Mouse (Mus musculus) heart, postnatal 0 days (tissue): ENCODE data around the gene Gpr87. TPM values are rescaled to one million over a fixed set of nuclear protein-coding genes. Genes with fewer than 3 reads are reported as not detected.

Source experiments
- ATAC-seq: fragments of 200-750 bp; cut with Nextera tagmentation; 2 replicates; pipeline ENCODE4 v1.8.0; 2017; ENCODE audit warnings: low read depth, moderate number of reproducible peaks, moderate library complexity; ENCODE audit not compliant: insufficient read depth
- DNase-seq: peaks from one replicate; pipeline ENCODE4 v3.0.0-alpha.2; 2016; ENCODE audit warnings: low spot score
- H3K27ac ChIP-seq: fragments of 300-500 bp; sonication (generic); 2 replicates; pipeline ENCODE4 v1.5.1; 2014; ENCODE audit warnings: low read depth, mild to moderate bottlenecking
- H3K27me3 ChIP-seq: fragments of 300-500 bp; sonication (generic); 2 replicates; pipeline ENCODE4 v1.6.1; 2014; ENCODE audit warnings: low read length, mixed read lengths; ENCODE audit not compliant: control insufficient read depth, insufficient read depth
- H3K36me3 ChIP-seq: fragments of 300-500 bp; sonication (generic); replicated peaks from 2 replicates; pipeline ENCODE4 v1.6.1; 2014; ENCODE audit warnings: low read length, mixed read lengths; ENCODE audit not compliant: control insufficient read depth, insufficient read depth
- H3K4me1 ChIP-seq: fragments of 300-500 bp; sonication (generic); 2 replicates; pipeline ENCODE4 v1.6.1; 2014; ENCODE audit warnings: antibody characterized with exemption; ENCODE audit not compliant: control insufficient read depth, insufficient read depth
- H3K4me2 ChIP-seq: fragments of 300-500 bp; sonication (generic); 2 replicates; pipeline ENCODE4 v1.6.1; 2014; ENCODE audit warnings: low read depth, mild to moderate bottlenecking, low read length, moderate library complexity
- H3K4me3 ChIP-seq: fragments of 300-500 bp; sonication (generic); 2 replicates; pipeline ENCODE4 v1.5.1; 2014; ENCODE audit warnings: low read depth, low read length
- H3K9ac ChIP-seq: fragments of 300-500 bp; sonication (generic); replicated peaks from 2 replicates; pipeline ENCODE4 v1.6.1; 2014; ENCODE audit warnings: low read depth, low read length, mixed read lengths
- H3K9me3 ChIP-seq: fragments of 300-500 bp; sonication (generic); replicated peaks from 2 replicates; pipeline ENCODE4 v1.6.1; 2016; ENCODE audit warnings: low read length; ENCODE audit not compliant: control insufficient read depth
- CTCF ChIP-seq: IDR thresholded peaks from 2 replicates; pipeline ENCODE4 v1.5.1; 2016; ENCODE audit warnings: antibody characterized with exemption, control low read depth, low read depth
- EP300 ChIP-seq: IDR thresholded peaks from 2 replicates; pipeline ENCODE4 v1.6.1; 2016; ENCODE audit warnings: antibody characterized with exemption, low read depth
- WGBS: fragments of 180-500 bp; shearing (Covaris S2); extraction: QIAGEN DNeasy Blood & Tissue Kit; methylation state at CpG from one replicate; pipeline ENCODE4 v1.1.7; 2014; 5-methylcytosine and 5-hydroxymethylcytosine counted together
- polyA plus RNA-seq: library from polyadenylated mRNA; unstranded; fragments of >200 nt; fragmentation: Nextera tagmentation; extraction: Ambion mirVana; gene quantifications from 2 replicates; pipeline ENCODE4 v1.2.1, GENCODE M21; 2015
- total RNA-seq: library from RNA; depleted of rRNA; stranded (reverse); fragments of >200 nt; gene quantifications from 2 replicates; pipeline ENCODE4 v1.2.3, GENCODE M21; 2014; ENCODE audit warnings: low replicate concordance

Gpr87 gene
- total and polyA plus RNA-seq, 2 experiments from 2014 or later = not detected

DNA sequence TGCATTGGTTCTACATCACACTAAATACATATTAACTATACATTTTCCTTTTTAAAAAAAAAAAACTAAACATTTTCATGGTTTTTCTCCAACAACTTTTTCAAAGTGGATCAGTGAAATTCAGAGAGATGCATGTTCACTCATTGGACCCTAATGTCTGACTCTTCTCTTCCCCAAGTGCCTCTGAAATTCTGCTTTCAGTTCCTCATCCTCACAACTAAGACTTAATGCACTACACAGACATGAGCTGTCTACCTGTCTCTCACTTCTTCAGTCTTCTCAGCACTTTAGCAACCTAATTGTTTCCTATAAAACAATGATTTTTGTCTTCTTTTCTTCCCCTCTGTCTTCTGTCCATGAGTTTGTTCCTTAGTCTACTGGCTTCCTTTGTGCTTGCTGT is 30.5 kb upstream of the Gpr87 start:
- Histone ChIP-seq H3K36me3 (no peaks in the 10 kb centered on the region), H3K4me1 (peaks cover 11% of the 10 kb centered on the region), H3K4me3 (no peak overlapping the region), H3K9ac (no peak overlapping the region), H3K27me3 (no peaks in the 10 kb centered on the region), H3K4me2 (no peak overlapping the region), H3K9me3 (no peaks in the 10 kb centered on the region), H3K27ac (no peak overlapping the region)
- ATAC-seq (no peak), DNase-seq (no peak)
- TF ChIP-seq CTCF (no peak), EP300 (no peak)

DNA sequence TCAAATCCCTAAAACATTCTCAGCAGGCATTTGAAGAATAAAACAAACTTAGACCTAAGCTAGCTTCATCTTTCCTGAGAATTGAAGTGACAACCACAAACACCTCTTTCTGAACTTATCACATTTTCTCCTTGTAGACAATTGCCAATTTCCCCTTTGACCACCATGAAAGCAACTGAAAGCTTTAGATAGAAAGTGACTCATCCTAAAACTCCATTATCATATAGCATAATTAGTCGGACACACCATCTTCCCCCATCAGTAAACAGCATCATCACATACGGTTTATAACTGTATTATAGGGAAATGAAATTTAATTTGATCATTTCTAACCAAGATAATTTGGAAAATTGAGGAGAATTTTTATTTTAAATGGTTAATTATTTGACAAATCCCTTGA is 27.4 kb upstream of the Gpr87 start:
- Histone ChIP-seq H3K9me3 (no peaks in the 10 kb centered on the region), H3K27me3 (no peaks in the 10 kb centered on the region), H3K4me1 (no peaks in the 10 kb centered on the region), H3K4me3 (no peak overlapping the region), H3K36me3 (no peaks in the 10 kb centered on the region), H3K9ac (no peak overlapping the region), H3K27ac (no peak overlapping the region), H3K4me2 (no peak overlapping the region)
- 83% methylated on average over 2 of the region's 2 CpGs for WGBS
- DNase-seq = no peak
- ATAC-seq = no peak
- TF ChIP-seq EP300 (no peak), CTCF (no peak)

DNA sequence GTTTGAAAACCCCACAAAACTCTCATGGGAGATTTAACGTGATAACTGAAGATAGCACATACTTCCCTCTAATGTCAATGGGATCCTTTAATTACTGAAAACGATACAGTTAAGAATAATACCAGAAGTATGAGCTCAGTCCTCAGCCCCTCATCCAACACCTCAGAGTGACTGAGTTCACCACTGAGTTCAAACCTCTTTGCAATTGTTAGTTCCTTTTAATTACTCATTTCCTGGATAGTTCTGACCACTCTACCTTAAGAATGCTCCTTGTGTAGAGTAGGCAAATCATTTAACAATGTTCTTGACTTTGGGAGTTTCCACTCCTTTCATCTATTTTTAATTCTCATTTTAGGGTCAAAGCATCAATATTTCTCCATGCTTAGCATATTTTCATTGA is 24.4 kb upstream of the Gpr87 start:
- H3K27me3 ChIP-seq = no peaks in the 10 kb centered on the region
- no peak overlapping the region for H3K9ac ChIP-seq
- no peak overlapping the region for H3K4me2 ChIP-seq
- ATAC-seq (no peak), DNase-seq (no peak)
- TF ChIP-seq CTCF (no peak), EP300 (no peak)
- 59% methylated on average over 2 of the region's 2 CpGs for WGBS
- no peak overlapping the region for H3K27ac ChIP-seq
- no peaks in the 10 kb centered on the region for H3K36me3 ChIP-seq
- no peaks in the 10 kb centered on the region for H3K9me3 ChIP-seq
- H3K4me1 ChIP-seq = no peaks in the 10 kb centered on the region
- H3K4me3 ChIP-seq = no peak overlapping the region

DNA sequence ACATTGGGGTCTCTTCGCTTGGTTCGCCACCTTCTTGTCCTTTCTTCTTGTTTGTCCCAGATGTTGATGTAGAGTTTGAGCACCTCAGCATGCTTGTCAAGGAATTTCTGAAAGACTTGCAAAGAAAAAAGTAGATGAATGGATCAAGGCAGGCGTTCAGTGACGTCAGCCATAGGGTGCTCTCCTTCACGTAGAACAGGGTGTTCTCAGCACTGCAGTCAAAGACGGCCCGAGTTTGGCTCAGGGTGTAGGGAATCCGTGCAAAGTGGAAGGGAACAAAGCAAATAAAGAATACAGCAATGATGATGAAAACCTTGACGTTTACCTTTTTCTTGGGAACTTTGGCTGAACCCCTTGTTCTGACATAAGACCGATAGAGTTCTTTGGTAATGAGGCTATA is 22.3 kb upstream of the Gpr87 start:
- Histone ChIP-seq H3K4me3 (no peak overlapping the region), H3K4me2 (no peak overlapping the region), H3K4me1 (peaks cover 4% of the 10 kb centered on the region; the same call in 1 of the 2 replicates), H3K27me3 (no peaks in the 10 kb centered on the region), H3K27ac (no peak overlapping the region), H3K9me3 (no peaks in the 10 kb centered on the region), H3K36me3 (no peaks in the 10 kb centered on the region), H3K9ac (no peak overlapping the region)
- TF ChIP-seq CTCF (no peak), EP300 (no peak)
- 82% methylated on average over 10 of the region's 10 CpGs for WGBS
- DNase-seq (no peak), ATAC-seq (no peak)

DNA sequence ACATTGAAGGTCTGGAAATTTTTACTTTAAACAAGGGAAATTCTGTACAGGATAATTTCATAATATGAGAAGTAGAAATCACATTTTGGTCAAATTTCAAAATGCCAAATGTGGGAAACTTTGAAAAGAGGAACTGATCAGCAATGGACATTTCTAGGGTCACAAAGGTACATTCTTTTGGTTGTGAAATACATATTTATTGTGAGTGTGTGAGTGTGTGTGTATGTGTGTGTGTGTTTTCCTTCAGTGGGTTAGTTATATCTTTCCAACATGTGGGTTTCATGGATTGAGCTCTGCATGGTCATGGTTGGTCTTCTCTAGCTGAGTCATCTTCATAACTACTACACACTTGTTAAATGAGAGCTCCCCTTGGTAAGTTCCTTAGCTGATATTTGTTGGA is 17.5 kb upstream of the Gpr87 start:
- no peaks in the 10 kb centered on the region for H3K27me3 ChIP-seq
- no peak overlapping the region for H3K4me2 ChIP-seq
- DNase-seq (no peak), ATAC-seq (no peak)
- no peaks in the 10 kb centered on the region for H3K9me3 ChIP-seq
- H3K36me3 ChIP-seq = no peaks in the 10 kb centered on the region
- peaks cover 4% of the 10 kb centered on the region; the same call in 1 of the 2 replicates for H3K4me1 ChIP-seq
- H3K4me3 ChIP-seq = no peak overlapping the region
- TF ChIP-seq EP300 (no peak), CTCF (no peak)
- no peak overlapping the region for H3K27ac ChIP-seq
- no peak overlapping the region for H3K9ac ChIP-seq

DNA sequence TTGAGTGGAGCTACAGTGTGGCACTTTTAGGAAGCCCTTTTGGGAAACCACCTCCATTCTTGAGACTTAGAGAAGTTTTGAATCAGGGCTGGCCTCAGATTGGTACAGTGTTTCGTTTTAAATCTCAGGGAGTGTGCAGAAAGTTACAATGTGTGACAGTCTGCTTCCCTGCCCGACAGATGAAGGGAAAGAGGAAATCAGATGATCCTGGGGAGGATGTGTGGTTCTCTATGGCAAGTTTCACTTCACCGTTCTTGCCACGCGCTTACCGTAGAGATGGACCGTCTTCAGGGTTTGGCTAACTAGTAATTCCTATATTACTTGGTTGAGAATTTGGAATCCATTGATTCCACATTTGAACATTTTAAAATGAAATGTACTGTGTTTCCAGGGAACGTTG is 16.9 kb upstream of the Gpr87 start:
- WGBS = 81% methylated on average over 8 of the region's 8 CpGs
- H3K27ac ChIP-seq = no peak overlapping the region
- no peak overlapping the region for H3K4me2 ChIP-seq
- H3K4me3 ChIP-seq = no peak overlapping the region
- no peak for TF ChIP-seq EP300
- TF ChIP-seq CTCF = no peak
- DNase-seq = no peak
- ATAC-seq = no peak
- peaks cover 4% of the 10 kb centered on the region; the same call in 1 of the 2 replicates for H3K4me1 ChIP-seq
- no peaks in the 10 kb centered on the region for H3K9me3 ChIP-seq
- no peaks in the 10 kb centered on the region for H3K27me3 ChIP-seq
- H3K36me3 ChIP-seq = no peaks in the 10 kb centered on the region
- no peak overlapping the region for H3K9ac ChIP-seq
